Mouse (Mus musculus): ENCODE measurements around the gene Ephx3. TPM values are rescaled to one million over a fixed set of nuclear protein-coding genes. Genes with fewer than 3 reads are reported as not detected.

The Ephx3 gene
- total and polyA plus RNA-seq, 3 experiments = 0.08 TPM; not detected in 2

- DNase-seq (ENCODE audit: low read depth, low spot score) = peak; percentile 49
- Histone ChIP-seq H3K4me1 (ENCODE audit: control insufficient read depth in 1 of 2, insufficient read depth in 2 of 2, low read length in 2 of 2) (peaks cover 0 to 6% of the 10 kb centered on the region in 2 experiments; a peak in 3 of 4 replicates), H3K9ac (ENCODE audit: control insufficient read depth, low read depth, low read length, poor library complexity, severe bottlenecking) (no peak overlapping the region), H3K9me3 (replicated peaks; ENCODE audit: insufficient read depth, low read length) (no peaks in the 10 kb centered on the region), H3K4me3 (ENCODE audit: control insufficient read depth in 1 of 2, insufficient read depth in 1 of 2, low read depth in 2 of 2, low read length in 2 of 2) (no peak overlapping the region), H3K27ac (ENCODE audit: control insufficient read depth, low read depth, low read length) (no peak overlapping the region), H3K79me2 (ENCODE audit: control insufficient read depth, insufficient read depth, low read length, poor library complexity) (no peaks in the 10 kb centered on the region), H3K36me3 (ENCODE audit: control insufficient read depth in 1 of 2, insufficient read depth in 2 of 2, low read length in 2 of 2) (peaks cover 0 to 3% of the 10 kb centered on the region in 2 experiments; a peak in 2 of 4 replicates), H3K27me3 (ENCODE audit: control insufficient read depth in 1 of 2, insufficient read depth in 2 of 2, low read length in 2 of 2) (no peaks in the 10 kb centered on the region)
- TF ChIP-seq NRF1 (IDR thresholded peaks at IDR 0.05; ENCODE audit: insufficient read depth, low read depth, low read length, poor library complexity, severe bottlenecking) (no peak), CHD1 (IDR thresholded peaks at IDR 0.05; ENCODE audit: low read depth, low read length) (no peak), MXI1 (IDR thresholded peaks at IDR 0.05; ENCODE audit: low read depth, low read length) (no peak), HCFC1 (IDR thresholded peaks at IDR 0.05; ENCODE audit: low read depth, low read length) (no peak), TAL1 (IDR thresholded peaks at IDR 0.05; ENCODE audit: low read length) (no peak), EP300 (IDR thresholded peaks at IDR 0.05; ENCODE audit: low read depth in 1 of 2, low read length in 2 of 2) (no peak), USF1 (IDR thresholded peaks at IDR 0.05; ENCODE audit: low read depth, low read length) (no peak), ELF1 (IDR thresholded peaks at IDR 0.05; ENCODE audit: low read depth, low read length) (no peak), KAT2A (conservative IDR thresholded peaks at IDR 0.05; ENCODE audit: low read depth, low read length) (no peak), ZC3H11A (IDR thresholded peaks at IDR 0.05; ENCODE audit: low read depth, low read length) (no peak), NELFE (IDR thresholded peaks at IDR 0.05; ENCODE audit: low read depth, low read length) (no peak), MYB (IDR thresholded peaks at IDR 0.05; ENCODE audit: low read depth, low read length) (no peak), TCF12 (IDR thresholded peaks at IDR 0.05; ENCODE audit: low read depth, low read length) (no peak), POLR2AphosphoS5 (IDR thresholded peaks at IDR 0.05; ENCODE audit: borderline replicate concordance, low read depth, low read length) (no peak)
Measured at GRCm38 (mm10) chr17:32189850-32190249, 501 bp upstream of the Ephx3 start.

- Histone ChIP-seq H3K4me1 (ENCODE audit: control insufficient read depth in 1 of 2, insufficient read depth in 2 of 2, low read length in 2 of 2) (no peaks in the 10 kb centered on the region; a peak in 1 of 4 replicates), H3K27me3 (ENCODE audit: control insufficient read depth in 1 of 2, insufficient read depth in 2 of 2, low read length in 2 of 2) (no peaks in the 10 kb centered on the region), H3K9ac (ENCODE audit: control insufficient read depth, low read depth, low read length, poor library complexity, severe bottlenecking) (no peak overlapping the region), H3K9me3 (replicated peaks; ENCODE audit: insufficient read depth, low read length) (no peaks in the 10 kb centered on the region), H3K79me2 (ENCODE audit: control insufficient read depth, insufficient read depth, low read length, poor library complexity) (no peaks in the 10 kb centered on the region), H3K36me3 (ENCODE audit: control insufficient read depth in 1 of 2, insufficient read depth in 2 of 2, low read length in 2 of 2) (no peaks in the 10 kb centered on the region), H3K4me3 (ENCODE audit: control insufficient read depth in 1 of 2, insufficient read depth in 1 of 2, low read depth in 2 of 2, low read length in 2 of 2) (no peak overlapping the region), H3K27ac (ENCODE audit: control insufficient read depth, low read depth, low read length) (no peak overlapping the region)
- DNase-seq (ENCODE audit: low read depth, low spot score) = no peak
- TF ChIP-seq EP300 (IDR thresholded peaks at IDR 0.05; ENCODE audit: low read depth in 1 of 2, low read length in 2 of 2) (no peak), RCOR1 (IDR thresholded peaks at IDR 0.05; ENCODE audit: low read depth, low read length) (no peak), HCFC1 (IDR thresholded peaks at IDR 0.05; ENCODE audit: low read depth, low read length) (no peak), NELFE (IDR thresholded peaks at IDR 0.05; ENCODE audit: low read depth, low read length) (no peak), POLR2AphosphoS2 (IDR thresholded peaks at IDR 0.05; ENCODE audit: low read length) (no peak), POLR2A (IDR thresholded peaks at IDR 0.05; ENCODE audit: control insufficient read depth in 1 of 2, insufficient read depth in 1 of 2, low read depth in 1 of 2, low read length in 2 of 2, poor library complexity in 1 of 2) (no peak)
Measured at GRCm38 (mm10) chr17:32183017-32183416, 6.3 kb downstream of the Ephx3 start.

Measured in MEL (cell line).